ENCODE assay signal across 1 mouse cellular context in the genomic region with DNA sequence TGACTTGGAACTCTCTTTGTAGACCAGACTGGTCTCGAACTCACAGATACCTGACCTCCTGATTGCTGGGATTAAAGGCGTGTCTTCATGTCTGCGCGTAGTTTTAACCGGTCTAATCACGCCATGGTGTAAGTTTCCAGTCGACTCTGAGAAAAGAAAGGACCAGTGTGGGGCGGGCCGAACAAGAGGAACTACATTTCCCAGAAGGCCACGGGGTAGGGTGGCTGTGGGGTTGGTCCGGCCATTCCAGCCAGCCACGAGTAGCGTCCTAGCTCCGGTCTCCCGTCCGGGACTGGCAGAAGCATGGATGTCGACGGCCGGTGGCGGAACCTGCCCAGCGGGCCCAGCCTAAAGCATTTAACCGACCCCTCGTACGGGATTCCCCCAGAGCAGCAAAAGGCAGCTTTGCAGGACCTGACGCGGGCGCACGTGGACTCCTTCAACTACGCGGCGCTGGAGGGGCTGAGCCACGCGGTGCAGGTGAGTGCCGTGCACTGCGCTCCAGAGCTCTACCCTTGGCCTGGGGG.
TF ChIP-seq lines count a peak whose summit lies in the region.

A gene (plus strand): TSS at position 212 of the 527 bp plus-strand sequence.

TF ChIP-seq in CH12.LX, 34 proteins besides CTCF, POLR2A, EP300 and RAD21 (continued from another document):
- 0 out of 2 replicates have a peak, but pooled peaks have one; percentile 41 for TF ChIP-seq BHLHE40 (IDR thresholded peaks at IDR 0.05; ENCODE audit: low read depth, low read length)
- TF ChIP-seq JUN (IDR thresholded peaks at IDR 0.05; ENCODE audit: insufficient read depth, low read depth, low read length): no peak
- TF ChIP-seq HCFC1 (IDR thresholded peaks at IDR 0.05; ENCODE audit: low read depth, low read length): peak; percentile 99
- no peak for TF ChIP-seq USF1 (IDR thresholded peaks at IDR 0.05; ENCODE audit: low read depth, low read length)
- peak; percentile 89 for TF ChIP-seq ZMIZ1 (IDR thresholded peaks at IDR 0.05; ENCODE audit: low read depth, low read length)
- peak; percentile 81 for TF ChIP-seq ELF1 (IDR thresholded peaks at IDR 0.05; ENCODE audit: low read depth, low read length)
- peak; percentile 97; the same call in 1 of the 2 replicates for TF ChIP-seq SIN3A (IDR thresholded peaks at IDR 0.05; ENCODE audit: low read length)
- TF ChIP-seq ETS1 (conservative IDR thresholded peaks at IDR 0.05; ENCODE audit: low read depth, low read length): no peak
- TF ChIP-seq MAX (IDR thresholded peaks at IDR 0.05; ENCODE audit: low read length): peak; percentile 95
TF ChIP-seq in CH12.LX: peak in this region for 19.
